Mouse (Mus musculus): Measurements from ENCODE around the gene Zfp605. TPM values are rescaled to one million over a fixed set of nuclear protein-coding genes. Genes with fewer than 3 reads are reported as not detected.

The Zfp605 gene
- polyA plus RNA-seq, 1 experiment, result 0.10 TPM

DNA sequence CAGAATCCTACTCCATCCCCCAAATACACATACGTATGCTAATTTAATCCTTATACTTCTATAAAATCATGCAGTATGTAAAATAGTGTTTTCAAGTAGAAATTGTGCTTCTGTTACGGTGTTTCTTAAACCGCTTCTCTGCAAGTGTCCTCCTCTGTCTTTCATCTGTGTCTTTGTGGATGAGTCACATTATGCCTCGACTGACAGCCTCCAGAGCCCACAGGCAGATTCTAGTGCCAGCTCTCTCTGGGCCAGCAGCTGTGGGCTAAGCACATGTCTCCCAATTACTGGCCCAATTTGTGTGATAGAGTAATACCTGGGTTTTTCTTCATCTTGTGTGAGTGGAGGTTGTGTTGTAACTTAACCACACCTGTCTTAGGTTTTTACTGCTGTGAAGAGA, 59.5 kb downstream of the Zfp605 start:
- peaks cover 55% of the 10 kb centered on the region for H3K36me3 ChIP-seq (ENCODE audit: control insufficient read depth, insufficient read depth, low read length)
- H3K4me3 ChIP-seq (ENCODE audit: low read depth, low read length), result no peak overlapping the region
- TF ChIP-seq CTCF (IDR thresholded peaks at IDR 0.05; ENCODE audit: extremely low read depth, insufficient read length, insufficient replicate concordance, low read depth, low read length) (no peak), POLR2A (IDR thresholded peaks at IDR 0.05; ENCODE audit: low read depth, low read length) (no peak)
- no peaks in the 10 kb centered on the region for H3K4me1 ChIP-seq (ENCODE audit: control insufficient read depth, insufficient read depth, insufficient read length, low read length)
- H3K27ac ChIP-seq (ENCODE audit: insufficient read depth, low read depth, low read length), result no peak overlapping the region
- 96% methylated on average over 4 of the region's 4 CpGs for WGBS
- H3K27me3 ChIP-seq (ENCODE audit: control insufficient read depth, insufficient read depth, low read length), result no peaks in the 10 kb centered on the region

DNA sequence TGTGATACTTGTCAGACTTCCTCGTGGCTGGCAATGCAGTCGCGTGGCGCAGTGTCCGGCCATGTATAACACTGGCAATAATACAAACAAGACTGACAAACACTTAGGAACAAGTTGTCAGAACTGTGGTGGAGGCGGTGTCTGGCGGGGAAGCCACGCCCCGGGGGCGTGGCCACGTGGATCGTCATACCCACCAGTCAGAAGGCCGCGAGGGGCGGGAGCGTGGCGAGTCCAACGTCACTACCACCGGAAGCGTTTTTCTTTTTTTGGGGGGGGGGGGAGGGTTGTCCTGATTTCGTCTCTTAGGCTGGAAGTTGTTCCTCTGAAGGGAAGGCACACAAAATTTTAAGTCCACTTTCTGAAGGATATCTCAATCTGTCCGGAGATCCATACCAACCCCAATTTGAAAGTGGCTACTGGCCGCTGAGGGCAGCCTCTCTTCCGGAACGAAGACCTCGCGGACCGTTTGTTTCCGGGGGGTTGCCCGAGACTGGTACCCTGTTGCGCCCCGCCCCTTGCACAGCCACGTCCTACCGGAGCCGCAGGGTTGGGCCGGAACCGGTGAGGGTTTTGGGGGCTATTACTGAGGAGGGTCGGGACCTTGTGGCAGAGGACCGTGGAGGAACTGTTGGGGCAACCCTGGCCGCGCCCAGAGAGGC, 66.6 kb downstream of the Zfp605 start, which contains the start of gene Golga3:
Gene Golga3, plus strand, starts transcription at position 340 of the 659 bp plus-strand sequence.
- WGBS, result under 1% methylated on average over 41 of the region's 41 CpGs
- Histone ChIP-seq H3K4me1 (ENCODE audit: control insufficient read depth, insufficient read depth, insufficient read length, low read length) (peaks cover 3% of the 10 kb centered on the region; the same call in 1 of the 2 replicates), H3K4me3 (ENCODE audit: low read depth, low read length) (peak within 1 kb of the TSS; percentile 88), H3K27ac (ENCODE audit: insufficient read depth, low read depth, low read length) (peak within 1 kb of the TSS; percentile 68), H3K27me3 (ENCODE audit: control insufficient read depth, insufficient read depth, low read length) (no peaks in the 10 kb centered on the region), H3K36me3 (ENCODE audit: control insufficient read depth, insufficient read depth, low read length) (peaks cover 4% of the 10 kb centered on the region)
- TF ChIP-seq POLR2A (IDR thresholded peaks at IDR 0.05; ENCODE audit: low read depth, low read length), result peak; percentile 43; the same call in 1 of the 2 replicates
- peak; percentile 19; the same call in 1 of the 2 replicates for TF ChIP-seq CTCF (IDR thresholded peaks at IDR 0.05; ENCODE audit: extremely low read depth, insufficient read length, insufficient replicate concordance, low read depth, low read length)

- Histone ChIP-seq H3K4me3 (ENCODE audit: low read depth, low read length) (peak overlapping the region; percentile 88), H3K36me3 (ENCODE audit: control insufficient read depth, insufficient read depth, low read length) (peaks cover under 1% of the 10 kb centered on the region), H3K27ac (ENCODE audit: insufficient read depth, low read depth, low read length) (peak overlapping the region; percentile 68), H3K4me1 (ENCODE audit: control insufficient read depth, insufficient read depth, insufficient read length, low read length) (peaks cover 3% of the 10 kb centered on the region; the same call in 1 of the 2 replicates), H3K27me3 (ENCODE audit: control insufficient read depth, insufficient read depth, low read length) (no peaks in the 10 kb centered on the region)
- WGBS, result under 1% methylated on average over 19 of the region's 19 CpGs
- TF ChIP-seq POLR2A (IDR thresholded peaks at IDR 0.05; ENCODE audit: low read depth, low read length), result 0 out of 2 replicates have a peak, but pooled peaks have one; percentile 5
- peak; percentile 3; the same call in 1 of the 2 replicates for TF ChIP-seq CTCF (IDR thresholded peaks at IDR 0.05; ENCODE audit: extremely low read depth, insufficient read length, insufficient replicate concordance, low read depth, low read length)
Observed at GRCm38 (mm10) chr5:110177021-110177420, 67.1 kb downstream of the Zfp605 start.

DNA sequence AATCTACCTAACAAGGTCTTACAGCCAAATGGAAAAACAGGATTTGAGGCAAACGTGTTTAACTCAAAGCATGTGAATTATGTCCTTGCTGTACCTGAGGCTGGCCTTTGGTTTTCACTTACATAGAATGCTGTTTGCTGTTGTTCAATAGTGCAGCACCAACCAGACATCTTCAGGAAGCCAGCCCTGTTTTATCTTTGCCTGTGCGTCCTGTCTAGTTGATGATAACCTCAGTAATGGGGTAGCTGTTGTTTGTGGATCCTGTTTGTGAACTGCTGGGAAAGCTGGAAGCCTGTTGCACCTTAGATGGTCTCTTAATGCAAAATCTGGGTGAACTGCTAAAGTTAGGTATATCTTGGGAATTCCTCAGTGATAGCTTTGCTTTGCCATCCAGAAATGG, 68.7 kb downstream of the Zfp605 start:
- peaks cover 3% of the 10 kb centered on the region; the same call in 1 of the 2 replicates for H3K36me3 ChIP-seq (ENCODE audit: control insufficient read depth, insufficient read depth, low read length)
- H3K4me1 ChIP-seq (ENCODE audit: control insufficient read depth, insufficient read depth, insufficient read length, low read length), result peaks cover 3% of the 10 kb centered on the region; the same call in 1 of the 2 replicates
- no peak overlapping the region for H3K27ac ChIP-seq (ENCODE audit: insufficient read depth, low read depth, low read length)
- no peaks in the 10 kb centered on the region for H3K27me3 ChIP-seq (ENCODE audit: control insufficient read depth, insufficient read depth, low read length)
- WGBS, result 80% methylated on average over 2 of the region's 2 CpGs
- TF ChIP-seq POLR2A (IDR thresholded peaks at IDR 0.05; ENCODE audit: low read depth, low read length), result no peak
- TF ChIP-seq CTCF (IDR thresholded peaks at IDR 0.05; ENCODE audit: extremely low read depth, insufficient read length, insufficient replicate concordance, low read depth, low read length), result no peak
- no peak overlapping the region for H3K4me3 ChIP-seq (ENCODE audit: low read depth, low read length)

Other genes starting within 250 kb of the Zfp605 start
- 0.23 and 0.33 TPM in 2 replicates for gene Gm15446, start 186.7 kb upstream of the Zfp605 start, polyA plus RNA-seq (2012; rRNA removed)
- gene Zfp932, start 113.6 kb upstream of the Zfp605 start, polyA plus RNA-seq (2012; rRNA removed), result 0.34 and 1.0 TPM in 2 replicates
- gene Gm17655, start 37.6 kb upstream of the Zfp605 start, polyA plus RNA-seq (2012; rRNA removed), result not detected in 2 replicates
- 0.05 TPM in 1 of 2 replicates, not detected in the other for gene Gm35315, start 15.7 kb upstream of the Zfp605 start, polyA plus RNA-seq (2012; rRNA removed)
- gene Plcxd1, start 10.1 kb upstream of the Zfp605 start, polyA plus RNA-seq (2012; rRNA removed), result 0.28 and 0.86 TPM in 2 replicates
- gene Gtpbp6, start 1.9 kb upstream of the Zfp605 start, polyA plus RNA-seq (2012; rRNA removed), result 53.2 and 101 TPM in 2 replicates
- 24.6 and 65.1 TPM in 2 replicates for gene Chfr, start 25.8 kb downstream of the Zfp605 start, polyA plus RNA-seq (2012; rRNA removed)
- gene Golga3, start 66.6 kb downstream of the Zfp605 start, polyA plus RNA-seq (2012; rRNA removed), result 4.1 and 6.7 TPM in 2 replicates
- gene Ankle2, start 120.9 kb downstream of the Zfp605 start, polyA plus RNA-seq (2012; rRNA removed), result 2.8 and 4.6 TPM in 2 replicates
- 7.3 and 8.6 TPM in 2 replicates for gene Pgam5, start 159.8 kb downstream of the Zfp605 start, polyA plus RNA-seq (2012; rRNA removed)
- gene Pxmp2, start 176.1 kb downstream of the Zfp605 start, polyA plus RNA-seq (2012; rRNA removed), result 2.5 and 7.1 TPM in 2 replicates
- gene Pole, start 176.2 kb downstream of the Zfp605 start, polyA plus RNA-seq (2012; rRNA removed), result 3.4 and 5.7 TPM in 2 replicates
- 1.2 and 2.3 TPM in 2 replicates for gene P2rx2, start 233.1 kb downstream of the Zfp605 start, polyA plus RNA-seq (2012; rRNA removed)
- gene Lrcol1, start 234.6 kb downstream of the Zfp605 start, polyA plus RNA-seq (2012; rRNA removed), result not detected in 2 replicates